Mouse (Mus musculus) bone marrow, adult 2 months (tissue): ENCODE measurements around the gene Wdsub1.

Source experiments
- CTCF ChIP-seq: fragments of 200-500 bp; IDR thresholded peaks from 2 replicates; pipeline ENCODE4 v1.5.1; 2011; ENCODE audit warnings: low read length, control low read depth; ENCODE audit not compliant: control insufficient read depth, insufficient read depth
- POLR2A ChIP-seq: fragments of 200-500 bp; IDR thresholded peaks from 2 replicates; pipeline ENCODE4 v1.6.1; 2011; ENCODE audit warnings: low read depth, mild to moderate bottlenecking, control low read depth, low read length, borderline replicate concordance; ENCODE audit not compliant: control insufficient read depth

DNA sequence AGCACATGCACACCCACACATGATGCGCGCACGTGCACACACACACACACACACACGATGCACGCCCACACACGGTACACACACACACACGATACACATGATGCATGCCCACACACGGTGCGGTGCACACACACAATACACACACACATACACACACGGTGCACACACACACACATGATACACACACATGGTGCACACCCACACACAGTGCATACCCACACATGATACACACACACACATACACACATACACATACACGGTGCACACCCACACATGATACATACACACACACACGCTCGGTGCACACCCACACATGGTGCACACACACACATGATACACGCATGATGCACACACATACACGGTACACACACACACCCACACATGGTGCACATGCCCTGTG is 63.7 kb downstream of the Wdsub1 start:
- TF ChIP-seq POLR2A (no peak), CTCF (no peak; the same call in 1 of the 2 replicates)
